Mouse (Mus musculus) right cerebral cortex, postnatal 14 days (tissue): ENCODE results near the gene Nhs.

Experiments
- DNase-seq: peaks from one replicate; pipeline ENCODE4 v3.0.0; 2022

The Nhs gene

GRCm38 (mm10) chrX:162017471-162017870, 142.1 kb downstream of the Nhs start:
- DNase-seq: no peak

GRCm38 (mm10) chrX:162012570-162012969, 147.0 kb downstream of the Nhs start:
- no peak for DNase-seq

- no peak for DNase-seq
These were observed 149.7 kb downstream of the Nhs start for GRCm38 (mm10) chrX:162009876-162010275.

GRCm38 (mm10) chrX:162003818-162004217, 155.7 kb downstream of the Nhs start:
- DNase-seq: no peak

GRCm38 (mm10) chrX:161998876-161999275, 160.7 kb downstream of the Nhs start:
- no peak for DNase-seq

GRCm38 (mm10) chrX:161997170-161997795, 162.2 kb downstream of the Nhs start:
- no peak for DNase-seq

GRCm38 (mm10) chrX:161990171-161990570, 169.4 kb downstream of the Nhs start:
- DNase-seq: no peak

GRCm38 (mm10) chrX:161984961-161985360, 174.6 kb downstream of the Nhs start:
- DNase-seq: no peak

GRCm38 (mm10) chrX:161981399-161981798, 178.1 kb downstream of the Nhs start:
- DNase-seq: no peak

- DNase-seq: no peak
These were observed 179.6 kb downstream of the Nhs start for GRCm38 (mm10) chrX:161979946-161980345.

GRCm38 (mm10) chrX:161977236-161977841, 182.2 kb downstream of the Nhs start:
- no peak for DNase-seq

- no peak for DNase-seq
These were observed 183.2 kb downstream of the Nhs start for GRCm38 (mm10) chrX:161976376-161976775.

GRCm38 (mm10) chrX:161973572-161973971, 186.0 kb downstream of the Nhs start:
- no peak for DNase-seq

GRCm38 (mm10) chrX:161972723-161973122, 186.8 kb downstream of the Nhs start:
- no peak for DNase-seq

GRCm38 (mm10) chrX:161971961-161972502, 187.5 kb downstream of the Nhs start:
- no peak for DNase-seq

- no peak for DNase-seq
These were observed 188.4 kb downstream of the Nhs start for GRCm38 (mm10) chrX:161971131-161971530.

- no peak for DNase-seq
These were observed 191.8 kb downstream of the Nhs start for GRCm38 (mm10) chrX:161967692-161968091.

GRCm38 (mm10) chrX:161963372-161963771, 196.2 kb downstream of the Nhs start:
- DNase-seq: no peak

- no peak for DNase-seq
These were observed 196.7 kb downstream of the Nhs start for GRCm38 (mm10) chrX:161962855-161963254.

GRCm38 (mm10) chrX:161961756-161962155, 197.8 kb downstream of the Nhs start:
- no peak for DNase-seq

GRCm38 (mm10) chrX:161961176-161961575, 198.4 kb downstream of the Nhs start:
- no peak for DNase-seq

- no peak for DNase-seq
These were observed 207.2 kb downstream of the Nhs start for GRCm38 (mm10) chrX:161952356-161952755.

GRCm38 (mm10) chrX:161943098-161943680, 216.3 kb downstream of the Nhs start:
- DNase-seq: no peak

GRCm38 (mm10) chrX:161940696-161941095, 218.8 kb downstream of the Nhs start:
- no peak for DNase-seq
